Mouse (Mus musculus) bone marrow macrophage, adult 2 months (primary cell): Measurements from ENCODE around the gene Ppm1g.

Experiments used
- CTCF ChIP-seq: IDR thresholded peaks from 2 replicates; pipeline ENCODE4 v1.5.1; 2012; ENCODE audit warnings: low read depth, mild to moderate bottlenecking, low read length, moderate library complexity
- POLR2A ChIP-seq: IDR thresholded peaks from 2 replicates; pipeline ENCODE4 v1.6.1; 2012; ENCODE audit warnings: mild to moderate bottlenecking, low read depth, low read length, borderline replicate concordance

DNA sequence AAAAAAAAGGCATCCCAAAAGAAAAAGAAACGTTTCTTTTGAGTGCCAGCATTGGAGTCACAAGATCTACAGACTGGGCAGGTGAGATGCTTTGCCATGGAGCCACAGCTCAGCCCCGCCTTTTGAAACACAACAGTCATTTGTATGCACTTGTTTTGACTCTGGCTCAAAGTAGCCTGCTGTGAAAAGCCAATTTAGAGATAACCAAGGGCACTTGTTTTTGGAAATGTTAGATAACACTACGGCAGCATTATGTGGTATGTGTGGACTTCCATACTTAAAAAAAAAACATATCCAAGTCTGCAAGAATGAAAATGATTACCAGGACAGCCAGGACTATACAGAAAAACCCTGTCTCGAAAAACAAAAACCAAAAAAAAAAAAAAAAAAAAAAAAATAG is 36.8 kb downstream of the Ppm1g start:
- TF ChIP-seq CTCF (no peak), POLR2A (no peak)
